Mouse (Mus musculus) limb, embryonic 15.5 days (tissue): ENCODE results near the gene Hscb. TPM values are rescaled to one million over a fixed set of nuclear protein-coding genes. Genes with fewer than 3 reads are reported as not detected.

Experiments
- ATAC-seq: fragments of 200-750 bp; cut with Nextera tagmentation; 2 replicates; pipeline ENCODE4 v1.8.0; 2017; ENCODE audit warnings: low read depth, moderate TSS enrichment; ENCODE audit not compliant: insufficient number of reproducible peaks, low FRiP score, low TSS enrichment
- H3K27ac ChIP-seq: fragments of 300-500 bp; sonication (generic); 2 replicates; pipeline ENCODE4 v1.5.1; 2015; ENCODE audit warnings: moderate library complexity, mild to moderate bottlenecking, inconsistent platforms
- H3K27me3 ChIP-seq: fragments of 300-500 bp; sonication (generic); 2 replicates; pipeline ENCODE4 v1.6.1; 2015; ENCODE audit warnings: inconsistent platforms
- H3K36me3 ChIP-seq: fragments of 300-500 bp; sonication (generic); 2 replicates; pipeline ENCODE4 v1.6.1; 2015; ENCODE audit warnings: inconsistent platforms
- H3K4me1 ChIP-seq: fragments of 300-500 bp; sonication (generic); 2 replicates; pipeline ENCODE4 v1.6.1; 2015; ENCODE audit warnings: inconsistent platforms
- H3K4me2 ChIP-seq: fragments of 300-500 bp; sonication (generic); 2 replicates; pipeline ENCODE4 v1.6.1; 2015; ENCODE audit warnings: mild to moderate bottlenecking, inconsistent platforms
- H3K4me3 ChIP-seq: fragments of 300-500 bp; sonication (generic); 2 replicates; pipeline ENCODE4 v1.5.1; 2015; ENCODE audit warnings: mild to moderate bottlenecking, inconsistent platforms
- H3K9ac ChIP-seq: fragments of 300-500 bp; sonication (generic); 2 replicates; pipeline ENCODE4 v1.6.1; 2015; ENCODE audit warnings: inconsistent platforms
- H3K9me3 ChIP-seq: fragments of 300-500 bp; sonication (generic); 2 replicates; pipeline ENCODE4 v1.6.1; 2016; ENCODE audit warnings: inconsistent platforms
- WGBS: fragments of 180-500 bp; shearing (Covaris S2); methylation state at CpG from one replicate; pipeline ENCODE4 v1.1.7; 2015; 5-methylcytosine and 5-hydroxymethylcytosine counted together
- polyA plus RNA-seq: library from polyadenylated mRNA; unstranded; fragments of >200 nt; fragmentation: Nextera tagmentation; extraction: Ambion mirVana; gene quantifications from 2 replicates; pipeline ENCODE4 v1.2.1, GENCODE M21; 2015

Hscb gene
- polyA plus RNA-seq, 1 experiment from 2014 or later: 25.9 TPM

DNA sequence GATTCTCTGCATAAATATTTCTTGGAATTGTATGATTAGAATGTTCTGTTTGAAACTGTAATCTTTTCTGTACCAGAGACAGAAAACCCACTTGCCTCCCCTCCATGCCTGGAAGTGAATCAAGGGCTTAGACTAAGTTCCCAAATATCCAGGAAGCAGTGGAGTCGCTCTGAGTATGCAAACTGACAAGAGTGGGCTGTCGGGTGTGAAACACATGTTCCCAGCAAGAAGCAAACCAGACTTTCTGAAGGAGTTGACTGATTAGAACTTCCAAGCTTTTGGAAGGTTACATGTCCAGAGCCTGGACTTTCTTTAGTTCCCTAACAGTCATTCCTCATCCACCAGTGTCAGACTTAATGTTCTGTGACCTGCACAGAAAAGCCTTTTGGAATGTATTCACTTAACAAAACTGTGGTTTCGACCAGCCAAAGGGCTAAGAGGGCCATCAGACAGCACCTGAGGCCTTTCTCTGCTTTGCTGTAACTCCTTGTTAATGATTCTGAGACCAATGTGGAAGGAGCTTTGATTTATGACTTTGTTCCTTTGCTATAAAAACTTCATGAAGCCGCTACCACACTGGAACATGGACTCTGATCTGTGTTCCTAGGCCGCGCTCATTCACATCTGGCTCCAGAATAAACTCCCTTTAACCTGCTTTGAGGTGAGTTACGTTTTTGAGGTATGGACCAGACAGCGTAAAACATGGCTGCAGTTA, 12.6 kb downstream of the Hscb start:
- H3K9ac ChIP-seq: no peak overlapping the region
- H3K36me3 ChIP-seq: 0 out of 2 replicates have a peak, but pooled peaks cover 9% of the 10 kb centered on the region
- ATAC-seq: no peak
- H3K9me3 ChIP-seq: no peaks in the 10 kb centered on the region
- no peak overlapping the region for H3K4me2 ChIP-seq
- peak overlapping the region; percentile 33; the same call in 1 of the 2 replicates for H3K27ac ChIP-seq
- 46% methylated on average over 8 of the region's 8 CpGs for WGBS
- no peaks in the 10 kb centered on the region for H3K27me3 ChIP-seq
- no peak overlapping the region for H3K4me3 ChIP-seq
- H3K4me1 ChIP-seq: no peaks in the 10 kb centered on the region

GRCm38 (mm10) chr5:110824421-110824820, 15.2 kb downstream of the Hscb start:
- Histone ChIP-seq H3K36me3 (0 out of 2 replicates have a peak, but pooled peaks cover 3% of the 10 kb centered on the region), H3K27ac (no peak overlapping the region), H3K9ac (no peak overlapping the region), H3K4me3 (no peak overlapping the region), H3K9me3 (no peaks in the 10 kb centered on the region), H3K4me1 (no peaks in the 10 kb centered on the region), H3K27me3 (no peaks in the 10 kb centered on the region), H3K4me2 (no peak overlapping the region)
- ATAC-seq: no peak
- 70% methylated on average over 4 of the region's 4 CpGs for WGBS

- Histone ChIP-seq H3K36me3 (peaks cover 12% of the 10 kb centered on the region), H3K27me3 (no peaks in the 10 kb centered on the region), H3K9me3 (no peaks in the 10 kb centered on the region), H3K9ac (peak within 1 kb of the TSS; percentile 98), H3K27ac (peak within 1 kb of the TSS; percentile 90), H3K4me1 (peaks cover 38% of the 10 kb centered on the region), H3K4me2 (peak within 1 kb of the TSS; percentile 82), H3K4me3 (peak within 1 kb of the TSS; percentile 80)
- peak; percentile 95 for ATAC-seq
- WGBS: under 1% methylated on average over 80 of the region's 80 CpGs
These were observed 29.8 kb downstream of the Hscb start, which contains the start of gene Ulk1 for GRCm38 (mm10) chr5:110809667-110810325. Ulk1 (minus strand) TSS chr5:110810097.

- ATAC-seq: no peak
- H3K27ac ChIP-seq: peak overlapping the region; percentile 90
- peak overlapping the region; percentile 98 for H3K9ac ChIP-seq
- H3K36me3 ChIP-seq: peaks cover 15% of the 10 kb centered on the region
- no peaks in the 10 kb centered on the region for H3K9me3 ChIP-seq
- no peaks in the 10 kb centered on the region for H3K27me3 ChIP-seq
- 1% methylated on average over 27 of the region's 27 CpGs for WGBS
- H3K4me1 ChIP-seq: peaks cover 44% of the 10 kb centered on the region
- H3K4me3 ChIP-seq: peak overlapping the region; percentile 80
- peak overlapping the region; percentile 82 for H3K4me2 ChIP-seq
These were observed 30.5 kb downstream of the Hscb start for GRCm38 (mm10) chr5:110808821-110809666.

DNA sequence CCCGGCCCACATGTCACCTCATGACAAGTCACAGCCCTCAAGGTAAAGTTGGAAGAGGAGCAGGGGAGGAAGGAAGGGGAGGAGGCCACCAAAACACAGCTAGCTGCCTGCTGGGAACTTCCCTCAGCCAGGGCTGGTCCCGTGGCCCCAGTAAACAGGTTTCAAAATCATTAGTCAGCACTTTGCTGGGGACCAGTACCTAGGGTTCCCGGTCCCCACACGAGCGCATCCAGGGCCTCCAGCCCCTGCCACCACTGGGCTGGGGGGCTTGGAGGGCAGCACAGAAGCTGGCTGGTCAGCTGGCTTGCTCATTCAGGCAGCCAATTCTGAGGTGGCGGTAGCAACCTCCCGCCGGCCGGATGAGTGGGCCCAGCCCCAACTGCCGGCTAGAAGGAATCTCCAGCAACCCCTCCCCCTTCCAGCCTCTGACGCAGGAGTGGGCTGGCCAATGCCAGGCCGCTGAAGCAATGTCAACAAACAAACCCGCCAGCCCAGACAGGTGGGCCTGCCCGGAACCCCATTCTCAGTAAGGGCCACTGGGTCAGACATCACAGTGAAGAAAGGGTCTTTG, 31.4 kb downstream of the Hscb start:
- H3K9ac ChIP-seq: peak overlapping the region; percentile 98
- H3K4me2 ChIP-seq: peak overlapping the region; percentile 82
- 2% methylated on average over 14 of the region's 14 CpGs for WGBS
- peaks cover 16% of the 10 kb centered on the region for H3K36me3 ChIP-seq
- H3K27me3 ChIP-seq: no peaks in the 10 kb centered on the region
- H3K27ac ChIP-seq: peak overlapping the region; percentile 90
- no peaks in the 10 kb centered on the region for H3K9me3 ChIP-seq
- peaks cover 46% of the 10 kb centered on the region for H3K4me1 ChIP-seq
- ATAC-seq: no peak
- peak overlapping the region; percentile 80 for H3K4me3 ChIP-seq

DNA sequence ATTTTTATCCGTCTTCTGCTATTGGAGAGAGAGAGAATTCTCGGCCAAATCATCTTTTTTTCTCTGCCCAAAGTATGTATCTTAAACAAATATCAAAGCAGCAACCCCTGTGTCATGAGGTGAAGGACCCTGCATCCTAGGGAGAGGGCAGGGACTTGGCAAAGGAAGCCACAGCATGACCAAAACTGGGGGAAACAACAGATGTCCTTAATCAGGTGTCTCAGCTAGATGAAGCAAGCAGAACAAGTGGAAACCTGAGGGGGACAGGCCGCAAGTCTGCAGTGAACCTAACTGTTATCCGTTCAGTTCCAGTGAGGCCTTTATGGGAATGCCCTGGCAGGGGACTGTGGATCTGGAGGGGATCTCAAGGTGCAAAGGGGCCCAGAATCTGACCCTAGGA, 32.1 kb downstream of the Hscb start:
- Histone ChIP-seq H3K27ac (no peak overlapping the region; the same call in 1 of the 2 replicates), H3K4me1 (peaks cover 46% of the 10 kb centered on the region), H3K9ac (no peak overlapping the region), H3K36me3 (peaks cover 23% of the 10 kb centered on the region), H3K9me3 (no peaks in the 10 kb centered on the region), H3K4me2 (peak overlapping the region; percentile 82), H3K27me3 (no peaks in the 10 kb centered on the region), H3K4me3 (peak overlapping the region; percentile 80)
- ATAC-seq: no peak
- WGBS: 85% methylated on average over 4 of the region's 4 CpGs

DNA sequence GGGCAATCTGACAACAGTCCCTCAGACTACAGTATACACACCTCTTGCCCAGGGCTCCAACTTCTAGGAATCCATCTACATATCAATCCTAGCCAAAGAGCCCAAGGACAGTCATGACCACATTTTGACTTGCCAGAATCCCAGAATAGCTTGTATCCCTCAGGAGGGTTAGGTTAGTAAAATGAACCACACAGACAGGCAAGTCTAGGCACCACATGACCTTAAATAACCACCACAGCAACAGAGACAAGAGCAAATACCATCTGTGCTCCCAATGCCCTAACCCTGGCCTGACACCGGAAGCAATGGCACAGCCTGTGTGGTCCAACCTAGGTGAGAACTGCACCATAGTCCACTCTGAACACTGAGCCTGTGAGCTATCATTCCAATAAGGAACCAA, 32.9 kb downstream of the Hscb start:
- H3K4me2 ChIP-seq: no peak overlapping the region
- WGBS: 77% methylated on average over 1 of the region's 1 CpGs
- H3K9ac ChIP-seq: no peak overlapping the region
- ATAC-seq: no peak
- H3K27me3 ChIP-seq: no peaks in the 10 kb centered on the region
- H3K4me1 ChIP-seq: peaks cover 53% of the 10 kb centered on the region
- no peak overlapping the region for H3K27ac ChIP-seq
- H3K9me3 ChIP-seq: no peaks in the 10 kb centered on the region
- no peak overlapping the region for H3K4me3 ChIP-seq
- peaks cover 30% of the 10 kb centered on the region for H3K36me3 ChIP-seq

- no peak overlapping the region for H3K27ac ChIP-seq
- H3K9ac ChIP-seq: no peak overlapping the region
- 80% methylated on average over 4 of the region's 4 CpGs for WGBS
- H3K4me2 ChIP-seq: no peak overlapping the region
- no peak overlapping the region for H3K4me3 ChIP-seq
- peaks cover 34% of the 10 kb centered on the region for H3K36me3 ChIP-seq
- no peak for ATAC-seq
- no peaks in the 10 kb centered on the region for H3K27me3 ChIP-seq
- peaks cover 57% of the 10 kb centered on the region for H3K4me1 ChIP-seq
- no peaks in the 10 kb centered on the region for H3K9me3 ChIP-seq
These were observed 33.4 kb downstream of the Hscb start for GRCm38 (mm10) chr5:110806154-110806553.

- no peak overlapping the region for H3K4me3 ChIP-seq
- 67% methylated on average over 7 of the region's 7 CpGs for WGBS
- no peak for ATAC-seq
- H3K27me3 ChIP-seq: no peaks in the 10 kb centered on the region
- no peak overlapping the region for H3K4me2 ChIP-seq
- no peak overlapping the region for H3K9ac ChIP-seq
- H3K36me3 ChIP-seq: peaks cover 49% of the 10 kb centered on the region
- peaks cover 61% of the 10 kb centered on the region for H3K4me1 ChIP-seq
- H3K27ac ChIP-seq: no peak overlapping the region; the same call in 1 of the 2 replicates
- no peaks in the 10 kb centered on the region for H3K9me3 ChIP-seq
These were observed 35.4 kb downstream of the Hscb start for GRCm38 (mm10) chr5:110804012-110804743.

DNA sequence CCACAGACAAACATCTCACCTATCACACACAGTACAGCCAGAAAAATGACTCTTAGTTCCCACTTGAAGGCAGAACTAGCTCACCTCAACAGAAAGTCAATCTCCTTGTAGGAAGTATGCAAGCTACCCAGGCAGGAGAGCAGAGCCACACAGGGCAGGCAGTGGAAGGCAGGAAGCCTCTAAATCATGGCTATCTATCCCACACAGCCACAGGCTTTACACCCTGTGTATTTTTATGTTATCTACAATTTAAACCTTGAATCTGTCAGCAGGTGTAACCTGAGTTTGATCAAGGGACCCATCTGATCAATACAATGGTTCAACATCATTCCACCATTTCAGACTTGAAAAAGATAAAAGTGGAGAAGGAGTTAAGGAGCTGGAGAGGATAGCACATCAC, 36.8 kb downstream of the Hscb start:
- ATAC-seq: no peak
- no peak overlapping the region for H3K27ac ChIP-seq
- no peak overlapping the region for H3K4me2 ChIP-seq
- H3K9ac ChIP-seq: no peak overlapping the region
- no peak overlapping the region for H3K4me3 ChIP-seq
- peaks cover 47% of the 10 kb centered on the region for H3K4me1 ChIP-seq
- H3K36me3 ChIP-seq: peaks cover 63% of the 10 kb centered on the region
- H3K27me3 ChIP-seq: no peaks in the 10 kb centered on the region
- H3K9me3 ChIP-seq: no peaks in the 10 kb centered on the region

- WGBS: 74% methylated on average over 4 of the region's 4 CpGs
- Histone ChIP-seq H3K9ac (no peak overlapping the region), H3K27ac (0 out of 2 replicates have a peak overlapping the region, but pooled peaks have one; percentile 59)
These were observed 37.4 kb downstream of the Hscb start for GRCm38 (mm10) chr5:110802186-110802585.

More at GRCm38 (mm10) chr5:110802186-110802585, 37.4 kb downstream of the Hscb start:
- H3K27me3 ChIP-seq: no peaks in the 10 kb centered on the region
- no peak for ATAC-seq
- H3K4me3 ChIP-seq: no peak overlapping the region
- peaks cover 41% of the 10 kb centered on the region for H3K4me1 ChIP-seq
- no peaks in the 10 kb centered on the region for H3K9me3 ChIP-seq
- no peak overlapping the region for H3K4me2 ChIP-seq
- peaks cover 69% of the 10 kb centered on the region for H3K36me3 ChIP-seq
